Mouse (Mus musculus): ENCODE results near the gene Vipr1.

GRCm38 (mm10) chr9:121632891-121633290, 9.6 kb upstream of the Vipr1 start:
- TF ChIP-seq POLR2A (IDR thresholded peaks at IDR 0.05; ENCODE audit: low read depth, low read length) = no peak
- TF ChIP-seq TBP (conservative IDR thresholded peaks at IDR 0.05; ENCODE audit: low read depth, low read length) = no peak
- TF ChIP-seq MAX (IDR thresholded peaks at IDR 0.05; ENCODE audit: low read length) = no peak
